Mouse (Mus musculus): ENCODE measurements around the gene Pcsk7. TPM values are rescaled to one million over a fixed set of nuclear protein-coding genes. Genes with fewer than 3 reads are reported as not detected.

Gene Pcsk7
- polyA plus RNA-seq, 1 experiment, result 85.1 TPM

GRCm38 (mm10) chr9:45917041-45917934 is 11.0 kb downstream of the Pcsk7 start:
- 94% methylated on average over 5 of the region's 5 CpGs for WGBS
- no peak for DNase-seq
- TF ChIP-seq CTCF (IDR thresholded peaks at IDR 0.05; ENCODE audit: borderline replicate concordance, control insufficient read depth, extremely low read depth, insufficient read depth, low read length, poor library complexity) (no peak), POLR2A (IDR thresholded peaks at IDR 0.05; ENCODE audit: control insufficient read depth, extremely low read depth, insufficient read depth, low read length, poor library complexity) (no peak)
- H3K27me3 ChIP-seq (ENCODE audit: control insufficient read depth, insufficient read depth, low read length), result no peaks in the 10 kb centered on the region
- no peaks in the 10 kb centered on the region for H3K4me1 ChIP-seq (replicated peaks; ENCODE audit: control insufficient read depth, insufficient read depth, low read length)
- H3K27ac ChIP-seq (ENCODE audit: control insufficient read depth, insufficient read depth, low read length), result no peak overlapping the region
- no peak overlapping the region for H3K4me3 ChIP-seq (ENCODE audit: control insufficient read depth, insufficient read depth, low read length)
- H3K36me3 ChIP-seq (ENCODE audit: control insufficient read depth, insufficient read depth, low read length), result peaks cover 74% of the 10 kb centered on the region

GRCm38 (mm10) chr9:45919895-45920294 is 13.6 kb downstream of the Pcsk7 start:
- TF ChIP-seq CTCF (IDR thresholded peaks at IDR 0.05; ENCODE audit: borderline replicate concordance, control insufficient read depth, extremely low read depth, insufficient read depth, low read length, poor library complexity) (no peak), POLR2A (IDR thresholded peaks at IDR 0.05; ENCODE audit: control insufficient read depth, extremely low read depth, insufficient read depth, low read length, poor library complexity) (no peak)
- no peaks in the 10 kb centered on the region for H3K4me1 ChIP-seq (replicated peaks; ENCODE audit: control insufficient read depth, insufficient read depth, low read length)
- peaks cover 61% of the 10 kb centered on the region for H3K36me3 ChIP-seq (ENCODE audit: control insufficient read depth, insufficient read depth, low read length)
- no peak overlapping the region for H3K4me3 ChIP-seq (ENCODE audit: control insufficient read depth, insufficient read depth, low read length)
- DNase-seq, result no peak
- peak overlapping the region; percentile 23; the same call in 1 of the 2 replicates for H3K27ac ChIP-seq (ENCODE audit: control insufficient read depth, insufficient read depth, low read length)
- WGBS, result 91% methylated on average over 1 of the region's 1 CpGs
- no peaks in the 10 kb centered on the region for H3K27me3 ChIP-seq (ENCODE audit: control insufficient read depth, insufficient read depth, low read length)

DNA sequence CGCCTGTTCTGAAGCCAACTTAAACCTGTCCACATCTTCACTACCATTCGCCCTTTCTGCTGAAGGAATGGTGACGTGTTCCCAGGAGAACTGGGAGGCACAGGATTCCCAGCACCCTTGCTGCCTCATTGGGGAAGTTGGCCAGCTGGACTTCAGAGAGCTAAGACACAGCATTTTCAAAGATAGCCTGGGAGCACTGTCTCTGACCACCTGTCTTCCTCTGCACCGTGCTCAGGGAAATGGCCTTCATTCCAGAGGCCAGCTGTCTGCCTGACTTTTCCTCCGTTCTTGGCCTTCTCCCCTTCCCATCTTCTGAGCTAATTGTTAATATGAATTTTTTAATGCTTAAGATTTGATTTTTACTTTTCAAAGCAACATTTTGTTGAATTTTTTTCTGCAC is 23.0 kb downstream of the Pcsk7 start:
- Histone ChIP-seq H3K27ac (ENCODE audit: control insufficient read depth, insufficient read depth, low read length) (no peak overlapping the region), H3K27me3 (ENCODE audit: control insufficient read depth, insufficient read depth, low read length) (no peaks in the 10 kb centered on the region), H3K4me1 (replicated peaks; ENCODE audit: control insufficient read depth, insufficient read depth, low read length) (peaks cover 14% of the 10 kb centered on the region), H3K4me3 (ENCODE audit: control insufficient read depth, insufficient read depth, low read length) (no peak overlapping the region), H3K36me3 (ENCODE audit: control insufficient read depth, insufficient read depth, low read length) (peaks cover 38% of the 10 kb centered on the region)
- no peak for DNase-seq
- no peak for TF ChIP-seq CTCF (IDR thresholded peaks at IDR 0.05; ENCODE audit: borderline replicate concordance, control insufficient read depth, extremely low read depth, insufficient read depth, low read length, poor library complexity)
- no peak for TF ChIP-seq POLR2A (IDR thresholded peaks at IDR 0.05; ENCODE audit: control insufficient read depth, extremely low read depth, insufficient read depth, low read length, poor library complexity)
- 92% methylated on average over 5 of the region's 5 CpGs for WGBS

DNA sequence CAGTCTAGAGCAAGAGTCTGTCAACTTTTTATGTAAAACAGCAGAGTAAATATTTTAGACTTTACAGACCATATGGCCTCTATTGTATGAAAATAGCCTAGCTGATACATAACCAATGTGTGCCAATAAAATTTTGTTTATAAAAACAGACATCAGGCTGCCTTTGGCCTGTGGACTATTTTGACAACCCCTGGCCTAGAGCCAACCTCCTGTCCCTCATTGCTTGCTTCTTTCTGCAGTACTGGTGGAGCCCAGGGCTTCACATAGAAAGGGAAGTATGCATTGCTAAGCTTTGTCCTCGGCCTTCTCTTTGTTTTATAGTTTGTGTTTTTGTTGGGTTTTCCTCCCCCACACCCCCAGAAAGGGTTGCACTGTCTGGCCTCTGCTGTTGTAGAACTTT is 25.7 kb downstream of the Pcsk7 start:
- no peak overlapping the region for H3K27ac ChIP-seq (ENCODE audit: control insufficient read depth, insufficient read depth, low read length)
- TF ChIP-seq CTCF (IDR thresholded peaks at IDR 0.05; ENCODE audit: borderline replicate concordance, control insufficient read depth, extremely low read depth, insufficient read depth, low read length, poor library complexity), result no peak
- no peak for TF ChIP-seq POLR2A (IDR thresholded peaks at IDR 0.05; ENCODE audit: control insufficient read depth, extremely low read depth, insufficient read depth, low read length, poor library complexity)
- no peaks in the 10 kb centered on the region for H3K27me3 ChIP-seq (ENCODE audit: control insufficient read depth, insufficient read depth, low read length)
- 33% methylated on average over 1 of the region's 1 CpGs for WGBS
- DNase-seq, result no peak
- H3K4me3 ChIP-seq (ENCODE audit: control insufficient read depth, insufficient read depth, low read length), result no peak overlapping the region
- H3K36me3 ChIP-seq (ENCODE audit: control insufficient read depth, insufficient read depth, low read length), result peaks cover 27% of the 10 kb centered on the region
- H3K4me1 ChIP-seq (replicated peaks; ENCODE audit: control insufficient read depth, insufficient read depth, low read length), result peaks cover 16% of the 10 kb centered on the region

- 55% methylated on average over 11 of the region's 11 CpGs for WGBS
- Histone ChIP-seq H3K4me1 (replicated peaks; ENCODE audit: control insufficient read depth, insufficient read depth, low read length) (peaks cover 16% of the 10 kb centered on the region), H3K36me3 (ENCODE audit: control insufficient read depth, insufficient read depth, low read length) (peaks cover 18% of the 10 kb centered on the region), H3K27ac (ENCODE audit: control insufficient read depth, insufficient read depth, low read length) (no peak overlapping the region), H3K4me3 (ENCODE audit: control insufficient read depth, insufficient read depth, low read length) (no peak overlapping the region), H3K27me3 (ENCODE audit: control insufficient read depth, insufficient read depth, low read length) (no peaks in the 10 kb centered on the region)
- TF ChIP-seq POLR2A (IDR thresholded peaks at IDR 0.05; ENCODE audit: control insufficient read depth, extremely low read depth, insufficient read depth, low read length, poor library complexity) (no peak), CTCF (IDR thresholded peaks at IDR 0.05; ENCODE audit: borderline replicate concordance, control insufficient read depth, extremely low read depth, insufficient read depth, low read length, poor library complexity) (no peak)
- no peak for DNase-seq
Observed at GRCm38 (mm10) chr9:45932571-45933415, 26.5 kb downstream of the Pcsk7 start.

GRCm38 (mm10) chr9:45935628-45936210 is 29.4 kb downstream of the Pcsk7 start, which contains the start of gene Tagln:
Tagln (minus strand) TSS chr9:45936058.
- DNase-seq, result no peak
- H3K4me3 ChIP-seq (ENCODE audit: control insufficient read depth, insufficient read depth, low read length), result no peak within 1 kb of the TSS
- WGBS, result 81% methylated on average over 21 of the region's 21 CpGs

More at GRCm38 (mm10) chr9:45935628-45936210, 29.4 kb downstream of the Pcsk7 start, which contains the start of gene Tagln:
- no peak within 1 kb of the TSS for H3K27ac ChIP-seq (ENCODE audit: control insufficient read depth, insufficient read depth, low read length)
- H3K27me3 ChIP-seq (ENCODE audit: control insufficient read depth, insufficient read depth, low read length), result no peaks in the 10 kb centered on the region
- peaks cover 16% of the 10 kb centered on the region for H3K4me1 ChIP-seq (replicated peaks; ENCODE audit: control insufficient read depth, insufficient read depth, low read length)
- TF ChIP-seq CTCF (IDR thresholded peaks at IDR 0.05; ENCODE audit: borderline replicate concordance, control insufficient read depth, extremely low read depth, insufficient read depth, low read length, poor library complexity) (no peak), POLR2A (IDR thresholded peaks at IDR 0.05; ENCODE audit: control insufficient read depth, extremely low read depth, insufficient read depth, low read length, poor library complexity) (no peak)
- peaks cover 9% of the 10 kb centered on the region; the same call in 1 of the 2 replicates for H3K36me3 ChIP-seq (ENCODE audit: control insufficient read depth, insufficient read depth, low read length)

Measured in thymus, adult 2 months (tissue).